Mouse (Mus musculus): ENCODE measurements around the gene Fcho2.
A peak's percentile ranks its signal among the peaks of the same experiment; 100 is the strongest.
"Not testable (repeated sequence)": the region's sequence is repeated elsewhere in the genome, so short reads cannot be mapped to it uniquely, and the experiment has no call there.

Fcho2 gene

GRCm38 (mm10) chr13:98815147-98815785 lies at the start of gene Fcho2:
TSS of gene Fcho2 (minus strand) at chr13:98815449.
- peak; percentile 96 for DNase-seq (ENCODE audit: low read depth, low spot score)

- no peak for DNase-seq (ENCODE audit: low read depth, low spot score)
Measured at GRCm38 (mm10) chr13:98855291-98855690, 40.0 kb upstream of the Fcho2 start.

DNA sequence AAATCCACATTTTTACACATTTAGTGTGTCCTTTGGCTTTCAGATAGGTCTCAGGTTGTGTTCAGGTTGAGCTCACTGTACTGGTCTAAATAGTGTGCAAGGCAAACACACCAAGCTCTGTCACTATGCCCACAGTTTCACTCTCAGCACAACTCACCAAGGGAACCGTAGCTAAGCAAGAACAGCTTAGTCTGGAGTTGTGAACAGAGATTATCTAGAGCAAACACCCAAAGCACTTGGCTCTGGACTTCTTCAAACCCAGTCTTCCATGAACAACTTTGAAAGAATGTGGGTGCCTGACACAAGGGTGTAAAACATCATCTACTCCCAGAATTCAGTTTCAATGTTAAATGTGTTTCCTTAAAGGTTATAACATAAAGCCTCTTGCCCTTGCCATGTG lies 30.5 kb upstream of the Fcho2 start:
- no peak for DNase-seq (ENCODE audit: low read depth, low spot score)

DNA sequence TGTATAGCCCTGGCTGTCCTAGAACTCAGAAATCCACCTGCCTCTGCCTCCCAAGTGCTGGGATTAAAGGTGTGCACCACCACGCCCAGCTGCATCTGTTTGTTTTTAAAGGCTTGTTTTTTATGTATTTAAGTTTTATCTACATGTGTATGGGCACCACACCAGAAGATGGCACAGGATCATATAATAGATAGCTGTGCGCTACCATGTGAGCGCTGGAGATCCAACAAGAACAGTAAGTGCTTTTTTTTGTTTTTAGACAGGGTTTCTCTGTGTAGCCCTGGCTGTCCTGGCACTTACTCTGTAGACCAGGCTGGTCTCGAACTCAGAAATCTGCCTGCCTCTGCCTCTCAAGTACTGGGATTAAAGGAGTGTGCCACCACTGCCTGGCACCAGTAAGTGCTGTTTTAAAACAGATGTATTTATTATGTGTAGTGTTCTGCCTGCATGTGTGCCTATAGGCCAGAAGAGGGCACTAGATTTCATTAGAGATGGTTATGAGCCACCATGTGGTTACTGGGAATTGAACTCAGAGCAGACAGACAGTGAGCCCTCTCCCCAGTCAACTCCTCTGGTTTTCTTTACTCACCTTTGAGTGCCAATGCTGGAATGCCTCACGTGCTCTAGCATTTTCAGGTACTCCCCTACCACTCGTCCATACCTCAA lies 21.3 kb upstream of the Fcho2 start:
- peak; percentile 48 for DNase-seq (ENCODE audit: low read depth, low spot score)

DNA sequence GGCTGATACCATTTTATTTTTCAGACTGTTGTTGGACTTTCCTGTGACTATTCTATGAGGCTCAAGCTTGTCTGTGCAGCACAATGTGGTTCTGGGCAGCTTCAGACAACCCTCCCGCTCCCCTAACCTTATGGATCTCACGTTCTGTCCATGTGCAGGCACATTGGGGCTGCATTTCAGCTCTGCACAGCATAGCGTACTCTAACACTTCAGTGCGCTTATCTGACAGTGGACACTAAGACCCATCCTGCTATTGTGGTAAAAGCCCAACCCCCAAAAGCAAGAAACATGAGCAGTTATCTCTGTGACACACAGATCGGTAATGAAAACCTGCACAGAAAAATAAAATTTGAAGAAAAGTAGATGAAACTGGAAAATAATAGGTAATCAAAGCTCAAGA lies 20.5 kb upstream of the Fcho2 start:
- DNase-seq (ENCODE audit: low read depth, low spot score), result no peak

- DNase-seq (ENCODE audit: low read depth, low spot score), result no peak
Measured at GRCm38 (mm10) chr13:98834723-98835122, 19.5 kb upstream of the Fcho2 start.

DNA sequence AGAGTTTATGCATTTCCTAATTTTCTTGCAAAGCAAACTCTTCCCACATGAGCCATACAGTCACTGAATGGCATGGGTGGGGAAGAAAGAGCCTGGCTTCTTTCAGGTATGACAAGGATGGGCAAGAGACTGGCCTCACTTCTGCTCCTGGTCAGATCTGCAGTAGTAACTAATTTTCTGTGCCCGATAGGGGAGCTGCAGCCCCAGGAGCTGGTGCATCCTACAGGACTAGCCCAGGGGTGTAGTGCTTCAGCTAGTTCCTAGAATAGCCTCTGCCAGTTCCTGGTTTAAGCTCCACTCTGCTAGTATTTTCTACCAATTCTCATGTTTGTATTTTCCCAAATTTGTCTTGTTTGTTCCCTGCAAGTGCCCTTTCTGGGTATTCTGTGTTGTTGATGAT lies 18.9 kb upstream of the Fcho2 start:
- no peak for DNase-seq (ENCODE audit: low read depth, low spot score)

DNA sequence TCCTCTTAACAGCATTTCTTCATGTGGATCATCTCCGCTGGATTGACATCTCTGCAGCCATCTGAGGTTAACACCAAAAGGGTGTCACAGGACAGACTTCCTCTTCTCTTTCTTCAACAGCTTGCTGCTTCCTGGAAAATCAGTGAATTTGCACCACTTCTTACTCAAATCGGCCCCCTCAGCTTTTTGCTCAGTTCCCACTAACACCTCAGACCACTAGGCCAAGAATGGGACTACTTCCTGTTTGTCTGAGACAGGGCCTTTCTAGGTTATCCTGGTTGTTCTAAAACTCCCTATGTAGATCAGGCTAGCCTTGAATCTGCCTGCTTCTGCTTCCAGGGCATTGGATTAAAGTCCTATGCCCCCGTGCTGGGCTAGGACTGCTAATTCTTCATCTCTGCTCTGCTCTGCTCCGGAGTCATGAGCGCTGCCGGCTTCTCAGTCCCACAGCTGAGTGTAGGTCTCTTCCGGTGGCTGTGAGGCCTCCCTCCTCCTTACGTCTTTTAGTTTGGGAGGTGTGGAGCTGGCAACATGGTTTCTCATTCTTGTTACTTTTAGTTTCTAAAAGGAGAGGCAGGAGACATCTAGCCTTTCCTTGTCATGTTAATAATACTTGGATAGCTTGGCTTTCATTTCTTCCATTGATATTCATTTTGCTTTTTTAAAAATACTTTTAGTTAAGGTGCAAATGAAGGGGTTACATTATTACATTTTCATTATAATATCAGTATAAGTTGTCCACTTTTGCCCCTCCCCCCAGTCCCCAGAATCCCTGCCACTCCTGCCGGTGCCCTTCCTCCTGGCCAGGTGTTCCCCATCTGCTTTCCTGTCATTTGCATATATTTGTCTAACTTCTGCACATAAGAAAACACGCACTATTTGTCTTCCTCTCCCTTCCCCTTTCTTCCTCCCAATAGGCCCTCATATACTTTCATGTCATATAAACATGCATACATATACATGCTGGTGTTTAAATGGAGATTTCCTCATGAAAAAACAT lies 17.5 kb upstream of the Fcho2 start:
- no peak for DNase-seq (ENCODE audit: low read depth, low spot score)

GRCm38 (mm10) chr13:98829026-98829425 lies 13.8 kb upstream of the Fcho2 start:
- not testable (repeated sequence) for DNase-seq (ENCODE audit: low read depth, low spot score)

DNA sequence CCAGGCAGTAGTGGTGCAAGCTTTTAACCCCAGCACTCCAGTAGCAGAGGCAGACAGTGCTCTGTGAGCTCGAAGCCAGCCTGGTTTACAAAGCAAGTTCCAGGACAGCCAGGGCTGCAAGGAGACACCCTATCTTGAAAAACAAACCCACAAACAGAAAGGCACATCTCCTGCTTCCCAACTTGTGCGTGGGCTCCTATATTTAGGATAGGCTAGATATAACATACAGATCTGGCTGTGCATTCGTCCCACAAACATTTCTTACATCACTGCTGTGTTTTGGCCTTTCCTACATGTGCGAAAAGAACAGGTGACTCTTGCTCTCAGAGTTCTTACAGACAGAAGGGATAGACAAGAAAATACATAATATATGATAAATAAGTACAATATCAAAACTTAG lies 10.3 kb upstream of the Fcho2 start:
- DNase-seq (ENCODE audit: low read depth, low spot score), result no peak

- peak; percentile 59 for DNase-seq (ENCODE audit: low read depth, low spot score)
Measured at GRCm38 (mm10) chr13:98819094-98819493, 3.8 kb upstream of the Fcho2 start.

- DNase-seq (ENCODE audit: low read depth, low spot score), result no peak
Measured at GRCm38 (mm10) chr13:98818205-98818604, 3.0 kb upstream of the Fcho2 start.

GRCm38 (mm10) chr13:98817766-98818165 lies 2.5 kb upstream of the Fcho2 start:
- DNase-seq (ENCODE audit: low read depth, low spot score), result no peak

GRCm38 (mm10) chr13:98816981-98817660 lies 1.9 kb upstream of the Fcho2 start:
- DNase-seq (ENCODE audit: low read depth, low spot score), result not testable (repeated sequence)

DNA sequence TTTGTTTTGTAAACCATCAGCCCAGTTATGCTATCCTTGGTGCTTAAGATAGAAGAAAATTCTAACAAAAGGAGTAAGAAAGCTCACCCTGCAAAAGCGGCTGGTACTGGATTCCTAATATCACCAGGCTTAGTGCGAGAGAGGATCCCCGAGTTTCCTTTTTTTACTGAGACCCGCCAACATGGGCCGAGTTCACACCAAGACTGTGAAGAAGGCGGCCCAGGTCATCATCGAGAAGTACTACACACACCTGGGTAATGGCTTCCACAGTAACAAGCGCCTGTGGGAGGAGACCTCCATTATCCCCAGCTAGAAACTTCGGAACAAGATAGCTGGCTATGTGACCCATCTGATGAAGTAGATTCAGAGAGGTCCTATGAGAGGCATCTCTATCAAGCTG lies 1.3 kb upstream of the Fcho2 start:
- no peak for DNase-seq (ENCODE audit: low read depth, low spot score)

GRCm38 (mm10) chr13:98814275-98815040 lies 791 bp downstream of the Fcho2 start:
- DNase-seq (ENCODE audit: low read depth, low spot score), result peak; percentile 52

DNA sequence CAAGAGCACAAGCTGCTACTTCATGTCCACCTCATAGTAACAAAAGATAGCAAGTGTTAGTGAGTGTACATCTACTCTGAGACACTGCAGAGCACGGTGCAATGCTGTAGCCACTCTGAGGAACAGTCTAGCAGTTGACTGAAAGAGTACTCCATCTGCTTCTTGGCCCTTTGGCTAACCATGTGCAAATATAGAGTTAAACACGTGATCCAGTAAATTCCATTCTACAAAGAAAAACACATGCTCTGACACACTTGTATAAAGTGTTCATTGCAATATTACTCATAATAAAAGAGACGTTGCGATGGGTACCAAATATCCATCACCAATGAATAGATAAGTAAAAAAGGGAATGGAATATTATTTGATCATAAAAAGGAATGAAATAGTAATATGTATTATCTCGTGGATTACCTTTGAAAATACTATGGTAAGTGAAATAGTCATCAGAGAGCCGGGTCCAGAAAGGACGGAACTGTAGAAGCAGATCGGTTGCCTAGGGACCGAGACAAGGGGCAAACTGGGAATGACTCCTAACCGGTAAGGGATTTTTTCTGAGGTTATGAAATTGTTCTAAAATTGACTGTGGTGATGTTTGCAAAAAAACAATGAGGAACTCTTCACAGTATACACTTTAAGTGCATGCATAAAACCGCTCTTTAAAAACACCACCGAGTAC lies 1.5 kb downstream of the Fcho2 start:
- DNase-seq (ENCODE audit: low read depth, low spot score), result peak; percentile 52

DNA sequence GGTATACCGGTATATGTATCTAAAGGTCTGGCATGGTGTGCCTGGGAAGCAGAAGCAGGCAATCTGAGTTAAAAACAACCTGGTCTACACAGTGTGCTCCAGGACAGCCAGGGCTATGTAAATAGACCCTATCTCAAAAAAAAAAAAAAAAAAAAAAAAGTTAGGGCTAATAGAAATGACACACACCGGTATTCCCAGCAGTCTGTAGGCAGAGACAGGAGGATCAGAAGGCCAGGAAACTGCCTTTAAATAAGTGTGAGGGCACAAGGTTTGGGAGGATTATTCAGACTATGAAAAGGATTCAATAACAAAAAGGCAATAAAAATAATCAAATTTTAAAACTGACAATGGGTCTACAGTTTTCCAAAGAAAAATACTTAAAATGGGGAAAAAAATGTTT lies 2.1 kb downstream of the Fcho2 start:
- DNase-seq (ENCODE audit: low read depth, low spot score), result no peak

GRCm38 (mm10) chr13:98812285-98812684 lies 3.0 kb downstream of the Fcho2 start:
- no peak for DNase-seq (ENCODE audit: low read depth, low spot score)

DNA sequence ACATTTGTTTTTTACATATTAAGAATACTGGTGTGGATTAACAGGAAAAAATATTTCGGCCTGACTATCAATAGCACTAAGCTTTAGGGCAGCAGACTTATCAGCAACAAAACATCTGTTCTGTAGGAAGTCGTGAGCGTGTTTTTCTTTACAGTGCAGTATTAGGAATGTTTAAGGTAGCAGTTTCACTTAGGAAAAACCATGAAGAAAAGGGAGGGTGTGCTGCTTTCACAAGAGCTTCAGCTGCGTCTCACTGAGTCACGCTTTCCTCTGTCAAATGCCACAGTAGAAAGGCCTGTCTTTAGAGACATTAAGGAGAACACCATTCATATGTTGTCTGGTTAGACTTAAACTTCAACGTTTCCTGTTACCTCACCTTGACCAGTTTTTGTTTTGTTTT lies 5.1 kb downstream of the Fcho2 start:
- peak; percentile 48 for DNase-seq (ENCODE audit: low read depth, low spot score)
